Mouse (Mus musculus): ENCODE data around the gene Shcbp1l. TPM values are rescaled to one million over a fixed set of nuclear protein-coding genes. Genes with fewer than 3 reads are reported as not detected.

The Shcbp1l gene
- polyA plus RNA-seq, 1 experiment from 2014 or later, result 0.20 TPM

DNA sequence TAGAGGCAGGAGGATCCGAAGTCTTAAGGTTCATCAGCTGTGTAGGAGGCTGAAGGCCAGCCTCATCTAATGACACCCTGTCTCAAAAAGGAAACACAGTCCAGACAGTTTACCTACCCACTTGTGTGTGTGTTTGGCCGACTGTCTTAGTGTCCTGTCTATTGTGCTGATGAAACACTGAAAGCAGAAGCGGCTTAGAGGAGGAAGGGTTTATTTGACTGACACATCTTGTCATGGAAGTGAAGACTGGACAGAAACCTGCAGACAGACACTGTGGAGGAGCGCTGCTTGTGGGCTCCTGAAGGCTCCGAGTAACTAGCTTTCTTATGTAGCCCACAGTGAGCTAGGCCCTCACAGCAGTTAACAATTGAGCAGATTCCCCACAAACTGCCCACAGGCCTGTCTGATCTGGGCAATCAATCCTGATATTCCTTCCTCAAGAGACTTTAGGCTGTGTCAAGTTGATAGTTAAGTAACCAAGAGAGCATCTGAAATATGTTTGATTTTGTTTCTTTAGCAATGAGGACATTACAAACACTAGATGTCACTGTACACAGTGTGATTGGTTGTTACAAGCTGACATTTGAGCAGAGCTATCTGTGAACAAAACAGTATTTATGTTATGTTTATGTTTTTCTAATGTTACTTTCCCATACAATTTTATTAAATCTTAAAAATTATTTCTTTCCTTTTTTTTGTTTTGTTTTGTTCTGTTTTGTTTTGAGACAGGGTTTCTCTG, 9.1 kb downstream of the Shcbp1l start:
- Histone ChIP-seq H3K4me1 (no peaks in the 10 kb centered on the region), H3K4me3 (no peak overlapping the region), H3K27me3 (ENCODE audit: insufficient read depth, poor library complexity, severe bottlenecking) (no peaks in the 10 kb centered on the region), H3K27ac (no peak overlapping the region), H3K9me3 (no peaks in the 10 kb centered on the region), H3K36me3 (no peaks in the 10 kb centered on the region)
- no peak for DNase-seq (ENCODE audit: low spot score)
- 76% methylated on average over 5 of the region's 5 CpGs for WGBS

DNA sequence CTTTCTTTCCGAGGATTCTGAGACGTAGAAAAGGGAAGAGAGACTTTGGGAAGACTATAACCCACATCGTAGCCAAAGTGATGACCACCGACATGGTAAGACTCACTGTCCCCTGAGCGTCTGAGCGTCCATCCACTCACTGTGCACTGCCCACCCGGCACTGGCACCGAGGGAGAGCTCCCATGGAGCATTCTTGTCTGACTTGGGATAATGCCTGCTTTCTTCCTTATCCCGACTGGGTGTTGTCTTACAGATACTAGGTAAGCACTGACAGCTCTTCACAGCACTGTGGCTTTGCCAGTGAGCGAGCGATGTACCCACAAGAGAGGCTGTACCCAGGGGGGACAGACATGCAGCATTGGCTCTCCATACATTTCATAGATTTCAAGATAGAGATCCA, 12.6 kb downstream of the Shcbp1l start:
- Histone ChIP-seq H3K27ac (no peak overlapping the region), H3K9me3 (no peaks in the 10 kb centered on the region), H3K4me1 (no peaks in the 10 kb centered on the region), H3K27me3 (ENCODE audit: insufficient read depth, poor library complexity, severe bottlenecking) (no peaks in the 10 kb centered on the region), H3K4me3 (no peak overlapping the region), H3K36me3 (no peaks in the 10 kb centered on the region)
- DNase-seq (ENCODE audit: low spot score), result no peak
- 79% methylated on average over 11 of the region's 11 CpGs for WGBS

DNA sequence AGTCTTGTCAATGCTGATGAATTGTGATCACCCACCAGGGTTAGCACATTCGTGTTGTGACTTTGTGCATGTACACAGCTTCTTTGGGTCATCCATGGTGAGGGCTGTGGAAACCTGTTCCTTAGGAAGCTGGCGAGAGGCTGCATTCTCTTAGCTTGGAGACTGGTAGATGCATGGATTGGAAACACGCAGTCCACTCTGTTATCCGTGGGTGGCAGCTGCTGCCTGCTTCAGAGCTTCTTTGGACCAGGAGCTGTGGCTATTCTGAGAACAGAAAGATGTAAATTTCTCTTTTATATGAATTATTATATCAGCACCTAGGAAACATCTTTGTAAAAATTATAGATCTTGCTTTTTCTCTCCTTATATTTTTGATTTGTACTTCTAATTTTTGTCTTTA, 15.8 kb downstream of the Shcbp1l start:
- Histone ChIP-seq H3K27ac (no peak overlapping the region), H3K4me1 (no peaks in the 10 kb centered on the region), H3K27me3 (ENCODE audit: insufficient read depth, poor library complexity, severe bottlenecking) (no peaks in the 10 kb centered on the region), H3K4me3 (no peak overlapping the region), H3K36me3 (no peaks in the 10 kb centered on the region), H3K9me3 (no peaks in the 10 kb centered on the region)
- no peak for DNase-seq (ENCODE audit: low spot score)
- WGBS, result 72% methylated on average over 4 of the region's 4 CpGs

DNA sequence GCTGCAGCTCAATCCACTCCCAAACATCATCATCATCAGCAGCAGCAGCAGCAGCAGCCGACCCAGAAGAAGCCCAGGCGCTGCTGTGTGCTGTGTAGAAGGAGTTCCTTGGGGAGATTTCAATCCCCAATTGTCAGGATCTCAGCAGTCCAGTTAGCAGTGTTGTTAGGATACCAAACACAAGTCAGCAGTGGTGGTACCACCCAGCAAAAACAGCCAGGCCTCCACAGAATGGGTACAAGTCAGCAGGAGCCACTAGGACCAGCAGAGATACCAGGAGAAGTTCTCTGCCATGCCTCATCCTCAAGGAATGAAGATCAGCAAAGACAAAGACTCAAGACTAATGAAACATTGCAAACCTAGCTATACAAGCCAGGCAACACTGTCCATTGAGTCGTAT, 16.7 kb downstream of the Shcbp1l start:
- Histone ChIP-seq H3K36me3 (peaks cover 3% of the 10 kb centered on the region; the same call in 1 of the 2 replicates), H3K27me3 (ENCODE audit: insufficient read depth, poor library complexity, severe bottlenecking) (no peaks in the 10 kb centered on the region), H3K9me3 (no peaks in the 10 kb centered on the region), H3K4me3 (no peak overlapping the region), H3K27ac (no peak overlapping the region), H3K4me1 (no peaks in the 10 kb centered on the region)
- DNase-seq (ENCODE audit: low spot score), result no peak
- 67% methylated on average over 3 of the region's 3 CpGs for WGBS

DNA sequence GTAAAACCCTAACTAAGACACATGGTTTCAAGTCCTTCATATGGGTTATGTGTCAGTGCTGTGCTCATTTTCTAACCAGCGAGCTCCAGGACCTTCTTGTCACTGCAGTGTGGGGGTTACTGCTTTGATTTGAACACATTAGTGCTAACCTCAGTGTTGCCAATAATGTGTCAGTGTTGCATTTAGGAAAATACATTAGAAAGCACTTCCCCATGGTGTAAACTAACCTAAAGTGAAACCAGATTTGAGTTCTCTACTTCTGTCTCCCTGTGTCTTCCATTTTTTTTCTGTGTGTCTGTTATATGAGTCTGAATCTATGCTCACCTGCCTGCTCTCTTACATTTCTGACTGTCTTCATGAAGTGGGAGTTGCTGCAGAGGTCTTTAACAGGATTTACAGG, 18.1 kb downstream of the Shcbp1l start:
- Histone ChIP-seq H3K27ac (no peak overlapping the region), H3K27me3 (ENCODE audit: insufficient read depth, poor library complexity, severe bottlenecking) (no peaks in the 10 kb centered on the region), H3K4me3 (no peak overlapping the region), H3K4me1 (no peaks in the 10 kb centered on the region), H3K36me3 (peaks cover 5% of the 10 kb centered on the region; the same call in 1 of the 2 replicates), H3K9me3 (no peaks in the 10 kb centered on the region)
- WGBS, result 72% methylated on average over 1 of the region's 1 CpGs
- DNase-seq (ENCODE audit: low spot score), result no peak

DNA sequence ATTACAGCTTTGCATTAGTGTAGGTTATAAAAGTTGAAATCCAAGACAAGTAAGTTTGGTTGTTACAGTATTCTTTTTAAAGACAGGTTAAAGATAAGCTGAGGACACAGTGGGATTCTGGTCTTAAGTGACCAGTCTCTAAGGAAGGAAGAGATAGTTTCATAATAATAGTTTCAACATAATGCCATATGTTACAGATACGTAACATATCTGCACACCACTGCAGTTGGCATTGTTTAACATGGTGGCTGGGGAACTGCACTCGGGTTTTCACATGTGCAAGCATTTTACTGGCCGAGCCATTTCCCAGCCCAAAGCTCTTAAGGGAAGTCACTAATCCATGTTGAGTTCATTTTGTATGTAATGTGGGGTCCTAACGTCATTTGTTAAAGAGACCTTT, 18.7 kb downstream of the Shcbp1l start:
- WGBS, result 81% methylated on average over 4 of the region's 4 CpGs
- Histone ChIP-seq H3K9me3 (no peaks in the 10 kb centered on the region), H3K36me3 (peaks cover 5% of the 10 kb centered on the region; the same call in 1 of the 2 replicates), H3K27me3 (ENCODE audit: insufficient read depth, poor library complexity, severe bottlenecking) (no peaks in the 10 kb centered on the region), H3K27ac (no peak overlapping the region), H3K4me1 (no peaks in the 10 kb centered on the region), H3K4me3 (no peak overlapping the region)
- no peak for DNase-seq (ENCODE audit: low spot score)

DNA sequence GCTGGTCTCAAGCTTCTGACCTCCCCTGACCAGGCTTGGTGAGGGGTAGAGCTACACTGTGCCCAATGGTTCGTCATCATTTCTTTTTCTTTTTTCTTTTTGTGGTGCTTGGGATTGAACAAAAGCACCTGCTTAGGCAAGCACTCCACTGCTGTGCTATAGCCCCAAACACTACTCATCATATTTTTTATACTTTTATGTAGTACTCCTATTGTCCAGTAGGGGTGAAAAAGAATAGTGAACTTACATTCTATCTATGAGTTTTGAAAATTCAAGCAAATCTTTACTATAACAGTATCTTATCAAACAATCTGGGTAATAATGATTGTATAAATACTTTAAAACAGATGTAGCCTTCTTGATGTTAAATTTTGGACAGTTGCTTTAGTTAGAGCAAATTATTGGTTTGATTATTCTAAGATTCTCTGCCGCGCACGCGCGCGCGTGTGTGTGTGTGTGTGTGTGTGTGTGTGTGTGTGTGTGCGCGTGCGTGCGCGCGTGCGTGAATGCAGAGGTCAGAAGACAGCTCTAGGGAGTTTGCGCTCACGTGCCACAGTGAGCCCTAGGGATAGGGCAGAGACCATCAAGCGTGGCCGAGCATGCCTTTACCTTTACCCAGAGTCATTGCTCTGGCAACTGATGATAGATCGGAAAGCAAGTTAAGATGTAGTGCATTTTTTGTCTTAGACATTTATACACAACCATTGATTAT, 21.3 kb downstream of the Shcbp1l start:
- no peak for DNase-seq (ENCODE audit: low spot score)
- Histone ChIP-seq H3K9me3 (no peaks in the 10 kb centered on the region), H3K36me3 (peaks cover 10% of the 10 kb centered on the region), H3K27me3 (ENCODE audit: insufficient read depth, poor library complexity, severe bottlenecking) (no peaks in the 10 kb centered on the region), H3K4me3 (no peak overlapping the region), H3K27ac (no peak overlapping the region), H3K4me1 (no peaks in the 10 kb centered on the region)
- WGBS, result 93% methylated on average over 20 of the region's 20 CpGs

DNA sequence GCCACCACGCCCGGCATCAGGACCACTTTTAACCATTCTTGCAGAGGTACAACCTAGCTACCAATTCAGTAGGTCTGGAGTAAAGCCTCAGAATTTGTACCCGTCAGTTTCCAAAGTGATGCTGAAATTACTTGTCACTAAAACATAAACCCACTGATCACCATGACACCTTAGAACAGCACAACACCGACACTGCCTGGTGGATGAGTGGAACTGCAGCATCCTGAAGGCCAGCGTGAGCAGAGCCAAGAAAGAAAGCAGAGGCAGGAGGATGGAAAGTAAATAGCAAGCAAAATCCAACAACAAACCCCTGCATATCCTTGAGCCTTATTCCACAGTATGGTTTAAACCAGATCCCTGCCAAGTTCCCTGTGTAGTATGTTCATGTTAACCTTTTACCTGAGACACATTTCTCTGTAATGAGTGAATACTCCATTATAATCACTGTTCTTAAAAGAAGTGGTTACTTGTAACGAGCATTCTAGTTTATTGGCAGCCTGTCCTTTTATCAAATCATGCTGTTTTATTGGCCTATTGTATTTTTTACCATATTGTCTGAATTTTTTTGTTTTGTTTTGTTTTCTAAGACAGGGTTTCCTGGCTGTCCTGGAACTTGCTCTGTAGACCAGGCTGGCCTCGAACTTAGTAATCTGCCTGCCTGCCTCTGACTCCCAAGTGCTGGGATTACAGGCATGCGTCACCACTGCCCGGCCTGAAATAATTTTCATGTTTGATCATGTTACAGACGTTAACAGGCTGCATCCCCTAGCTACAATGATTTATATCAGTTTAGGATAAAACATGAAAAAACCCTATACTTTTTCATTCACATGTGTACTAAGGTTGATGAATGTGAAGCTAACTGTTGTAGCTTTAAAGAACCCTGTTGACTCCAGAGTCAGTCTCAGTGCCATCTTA, 26.5 kb downstream of the Shcbp1l start:
- H3K27me3 ChIP-seq (ENCODE audit: insufficient read depth, poor library complexity, severe bottlenecking), result no peaks in the 10 kb centered on the region
- DNase-seq (ENCODE audit: low spot score), result no peak
- no peaks in the 10 kb centered on the region for H3K4me1 ChIP-seq
- no peak overlapping the region for H3K27ac ChIP-seq
- no peak overlapping the region for H3K4me3 ChIP-seq
- peaks cover 40% of the 10 kb centered on the region for H3K36me3 ChIP-seq
- no peaks in the 10 kb centered on the region for H3K9me3 ChIP-seq
- 72% methylated on average over 10 of the region's 10 CpGs for WGBS

DNA sequence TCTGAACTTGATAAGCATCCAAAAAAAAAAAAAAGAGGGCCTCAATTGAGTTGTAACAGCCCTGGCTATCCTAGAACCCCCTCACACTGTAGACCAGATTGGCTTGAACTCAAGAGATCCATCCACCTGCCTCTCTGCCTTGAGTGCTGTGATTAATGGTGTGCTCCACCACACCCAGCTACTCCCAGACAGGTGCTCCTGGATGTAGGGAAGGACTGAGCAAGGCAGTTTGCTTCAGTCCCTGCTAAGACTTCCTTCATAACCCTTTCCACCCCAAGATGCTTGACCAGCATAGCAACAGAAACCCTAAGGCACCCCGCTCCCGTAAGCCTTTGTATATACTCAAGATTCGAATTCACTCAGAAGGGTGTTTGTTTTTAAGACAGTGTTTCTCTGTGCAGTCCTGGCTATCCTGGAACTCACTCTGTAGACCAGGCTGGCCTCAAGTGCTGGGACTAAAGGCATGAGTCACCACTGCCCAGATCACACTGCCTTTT, 28.2 kb downstream of the Shcbp1l start:
- no peak for DNase-seq (ENCODE audit: low spot score)
- Histone ChIP-seq H3K4me1 (no peaks in the 10 kb centered on the region), H3K27me3 (ENCODE audit: insufficient read depth, poor library complexity, severe bottlenecking) (no peaks in the 10 kb centered on the region), H3K4me3 (no peak overlapping the region), H3K9me3 (no peaks in the 10 kb centered on the region), H3K36me3 (peaks cover 54% of the 10 kb centered on the region), H3K27ac (no peak overlapping the region)
- 87% methylated on average over 3 of the region's 3 CpGs for WGBS

DNA sequence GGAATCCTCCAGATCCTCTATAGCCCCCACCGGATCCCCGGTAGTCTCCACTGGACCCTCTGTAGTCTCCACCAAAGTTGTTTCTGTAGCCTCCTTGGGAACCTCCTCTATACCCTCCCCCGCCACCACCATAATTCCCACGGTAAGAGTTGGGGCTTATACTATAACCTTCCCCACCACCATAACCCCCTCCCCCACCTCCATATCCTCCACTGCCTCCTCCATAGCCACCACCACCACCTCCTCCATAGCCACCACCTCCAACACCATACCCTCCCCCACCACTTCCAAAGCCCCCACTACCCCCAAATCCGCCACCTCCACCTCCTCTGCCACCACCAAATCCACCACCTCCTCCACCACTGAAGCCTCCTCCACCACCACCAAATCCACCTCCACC, 31.2 kb downstream of the Shcbp1l start:
- Histone ChIP-seq H3K4me3 (no peak overlapping the region), H3K27ac (no peak overlapping the region), H3K4me1 (no peaks in the 10 kb centered on the region), H3K27me3 (ENCODE audit: insufficient read depth, poor library complexity, severe bottlenecking) (no peaks in the 10 kb centered on the region), H3K36me3 (peaks cover 79% of the 10 kb centered on the region), H3K9me3 (no peaks in the 10 kb centered on the region)
- 91% methylated on average over 5 of the region's 5 CpGs for WGBS
- DNase-seq (ENCODE audit: low spot score), result no peak

DNA sequence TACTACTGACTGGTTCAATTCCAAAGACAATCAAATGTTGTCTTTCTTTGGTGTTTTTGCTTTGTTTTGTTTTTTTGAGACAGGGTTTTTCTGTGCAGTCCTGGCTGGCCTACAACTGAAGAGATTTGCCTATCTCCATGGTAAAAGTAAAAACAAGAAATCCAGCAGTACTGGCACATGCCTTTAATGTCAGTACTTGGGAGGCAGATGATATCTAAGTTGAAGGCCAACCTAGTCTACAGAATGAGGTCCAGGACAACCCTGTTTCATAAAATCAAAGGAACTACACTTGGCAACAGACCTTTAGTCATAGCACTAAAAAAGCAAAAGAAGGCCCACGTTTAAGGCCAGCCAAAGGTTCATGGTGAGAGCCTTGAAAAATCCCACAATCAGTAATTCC, 36.8 kb downstream of the Shcbp1l start:
- no peaks in the 10 kb centered on the region for H3K27me3 ChIP-seq (ENCODE audit: insufficient read depth, poor library complexity, severe bottlenecking)
- DNase-seq (ENCODE audit: low spot score), result no peak
- H3K9me3 ChIP-seq, result no peaks in the 10 kb centered on the region
- no peak overlapping the region for H3K4me3 ChIP-seq
- no peak overlapping the region for H3K27ac ChIP-seq
- H3K4me1 ChIP-seq, result no peaks in the 10 kb centered on the region
- peaks cover 100% of the 10 kb centered on the region for H3K36me3 ChIP-seq
- 88% methylated on average over 1 of the region's 1 CpGs for WGBS

DNA sequence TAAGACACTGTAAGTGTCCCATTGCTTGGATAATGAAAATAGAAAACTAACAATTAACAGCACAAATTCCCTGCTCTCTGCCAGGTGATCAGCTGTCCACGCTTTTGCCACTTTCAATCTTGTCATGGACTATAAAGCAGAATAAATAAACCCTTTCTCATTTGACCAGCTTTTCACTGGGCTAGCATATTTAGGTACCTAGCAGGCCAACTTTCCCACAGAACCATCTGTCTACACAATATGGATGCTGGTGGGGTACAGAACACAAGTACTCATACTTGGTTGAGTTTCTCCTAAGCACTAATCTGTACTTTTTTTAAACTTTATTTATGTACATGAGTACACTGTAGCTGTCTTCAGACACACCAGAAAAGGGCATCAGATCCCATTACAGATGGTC, 54.3 kb downstream of the Shcbp1l start:
- 100% methylated on average over 1 of the region's 1 CpGs for WGBS
- no peak for DNase-seq (ENCODE audit: low spot score)
- peaks cover 86% of the 10 kb centered on the region for H3K36me3 ChIP-seq

More for the DNA sequence above, 54.3 kb downstream of the Shcbp1l start:
- H3K4me3 ChIP-seq, result no peak overlapping the region
- no peaks in the 10 kb centered on the region for H3K9me3 ChIP-seq
- H3K27me3 ChIP-seq (ENCODE audit: insufficient read depth, poor library complexity, severe bottlenecking), result no peaks in the 10 kb centered on the region
- H3K4me1 ChIP-seq, result no peaks in the 10 kb centered on the region
- no peak overlapping the region for H3K27ac ChIP-seq
